Mouse (Mus musculus) mouse embryonic stem cell (cell line): ENCODE measurements around the gene Fam69b.

ENCODE experiments used
- in situ Hi-C, 2 experiments: fragments of 300-500 bp; cut with MboI; formaldehyde crosslinking; loops; 1 replicate in 1 of 2; 3 replicates in 1 of 2; pipeline ENCODE4 v1.14.3; 2019 to 2020; ENCODE audit warnings: low sequenced_read_pairs in 2 of 2, low pct_unique_long_range_greater_than_20kb in 1 of 2, mixed read lengths in 1 of 2; ENCODE audit not compliant: unreplicated experiment in 1 of 2

The Fam69b gene

GRCm38 (mm10) chr2:26627921-26628739 lies at the start of gene Fam69b:
Fam69b (plus strand) TSS chr2:26628457.
- in situ Hi-C loops: no loop called here

GRCm38 (mm10) chr2:26579714-26580113 lies 48.5 kb upstream of the Fam69b start, which contains the start of gene Egfl7:
Egfl7 (plus strand) TSS chr2:26580014.
- in situ Hi-C loops: no loop called here

- in situ Hi-C loops: no loop called here
Observed at GRCm38 (mm10) chr2:26580751-26581150, 47.5 kb upstream of the Fam69b start.

GRCm38 (mm10) chr2:26582203-26582602 lies 46.1 kb upstream of the Fam69b start:
- in situ Hi-C loops: no loop called here

- in situ Hi-C loops: no loop called here
Observed at GRCm38 (mm10) chr2:26582741-26583140, 45.5 kb upstream of the Fam69b start.

GRCm38 (mm10) chr2:26583640-26584039 lies 44.6 kb upstream of the Fam69b start:
- in situ Hi-C loops: no loop called here

GRCm38 (mm10) chr2:26585713-26586112 lies 42.5 kb upstream of the Fam69b start:
- in situ Hi-C loops: no loop called here

- in situ Hi-C loops: no loop called here
Observed at GRCm38 (mm10) chr2:26586294-26587043, 41.8 kb upstream of the Fam69b start, which contains the start of gene Gm20532. Gm20532 (plus strand) TSS chr2:26586639.

GRCm38 (mm10) chr2:26587044-26587405 lies 41.2 kb upstream of the Fam69b start:
- in situ Hi-C loops: no loop called here

- in situ Hi-C loops: no loop called here
Observed at GRCm38 (mm10) chr2:26588573-26588972, 39.7 kb upstream of the Fam69b start.

- in situ Hi-C loops: no loop called here
Observed at GRCm38 (mm10) chr2:26589284-26589683, 39.0 kb upstream of the Fam69b start.

- in situ Hi-C loops: no loop called here
Observed at GRCm38 (mm10) chr2:26590282-26590681, 38.0 kb upstream of the Fam69b start.

- in situ Hi-C loops: no loop called here
Observed at GRCm38 (mm10) chr2:26590962-26591361, 37.3 kb upstream of the Fam69b start.

GRCm38 (mm10) chr2:26591416-26591815 lies 36.8 kb upstream of the Fam69b start:
- in situ Hi-C loops: no loop called here

GRCm38 (mm10) chr2:26593211-26594021 lies 34.8 kb upstream of the Fam69b start:
- in situ Hi-C loops: no loop called here

GRCm38 (mm10) chr2:26594022-26594346 lies 34.3 kb upstream of the Fam69b start:
- in situ Hi-C loops: no loop called here

- in situ Hi-C loops: no loop called here
Observed at GRCm38 (mm10) chr2:26594461-26594933, 33.8 kb upstream of the Fam69b start.

GRCm38 (mm10) chr2:26594934-26595724 lies 33.1 kb upstream of the Fam69b start:
- in situ Hi-C loops: no loop called here
